Mouse (Mus musculus): ENCODE measurements around the gene Ggt5.

Ggt5 gene

GRCm38 (mm10) chr10:75589129-75589528 is at the start of gene Ggt5:
Gene Ggt5 (plus strand): TSS chr10:75589340.
- no peak for DNase-seq (ENCODE audit: low read depth, low spot score)

- DNase-seq (ENCODE audit: low read depth, low spot score): no peak
Measured at GRCm38 (mm10) chr10:75547901-75548300, 41.2 kb upstream of the Ggt5 start.

GRCm38 (mm10) chr10:75548486-75548885 is 40.7 kb upstream of the Ggt5 start:
- DNase-seq (ENCODE audit: low read depth, low spot score): no peak

DNA sequence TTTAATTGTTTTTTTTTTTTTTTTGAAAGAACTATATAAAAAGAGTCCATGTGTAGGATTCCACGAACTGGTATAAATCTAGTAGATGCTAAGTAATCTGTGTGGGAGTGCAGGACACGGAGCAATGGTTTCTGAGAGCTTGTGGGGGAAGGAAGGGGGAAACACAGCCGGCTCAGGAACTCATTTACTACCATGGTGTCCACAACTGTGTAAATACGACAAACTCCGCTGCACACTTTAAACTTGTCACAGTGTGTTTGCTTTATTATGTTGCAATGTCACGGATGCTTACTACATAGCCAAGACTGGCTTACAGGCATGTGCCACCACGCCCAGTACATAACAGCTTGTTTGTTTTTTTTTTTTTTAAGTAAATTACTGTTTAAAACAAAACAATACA is 39.3 kb upstream of the Ggt5 start:
- DNase-seq (ENCODE audit: low read depth, low spot score): no peak

- peak; percentile 76 for DNase-seq (ENCODE audit: low read depth, low spot score)
Measured at GRCm38 (mm10) chr10:75551175-75551574, 38.0 kb upstream of the Ggt5 start.

GRCm38 (mm10) chr10:75552106-75552505 is 37.0 kb upstream of the Ggt5 start:
- DNase-seq (ENCODE audit: low read depth, low spot score): no peak

- DNase-seq (ENCODE audit: low read depth, low spot score): peak; percentile 28
Measured at GRCm38 (mm10) chr10:75552701-75553450, 36.3 kb upstream of the Ggt5 start.

DNA sequence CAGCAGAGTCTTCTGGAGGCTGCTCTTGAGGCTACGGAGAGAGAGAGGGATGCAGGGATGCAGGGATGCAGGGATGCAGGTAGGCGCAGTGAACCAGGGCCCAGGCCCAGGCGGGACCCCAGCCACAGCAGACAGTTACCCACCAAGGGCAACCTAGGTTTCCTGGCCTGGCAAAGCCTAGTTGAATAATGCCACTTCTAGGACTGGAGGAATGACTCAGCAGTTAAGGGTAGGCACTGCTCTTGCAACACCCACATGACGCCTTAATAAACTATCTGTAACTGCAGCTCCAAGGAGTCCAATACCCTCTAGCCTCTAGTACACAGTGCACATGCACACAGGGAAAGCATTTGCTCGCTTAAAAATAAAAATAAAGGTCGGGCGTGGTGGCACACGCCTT is 35.0 kb upstream of the Ggt5 start:
- no peak for DNase-seq (ENCODE audit: low read depth, low spot score)

- no peak for DNase-seq (ENCODE audit: low read depth, low spot score)
Measured at GRCm38 (mm10) chr10:75555557-75555956, 33.6 kb upstream of the Ggt5 start.

GRCm38 (mm10) chr10:75556026-75556425 is 33.1 kb upstream of the Ggt5 start:
- DNase-seq (ENCODE audit: low read depth, low spot score): no peak

DNA sequence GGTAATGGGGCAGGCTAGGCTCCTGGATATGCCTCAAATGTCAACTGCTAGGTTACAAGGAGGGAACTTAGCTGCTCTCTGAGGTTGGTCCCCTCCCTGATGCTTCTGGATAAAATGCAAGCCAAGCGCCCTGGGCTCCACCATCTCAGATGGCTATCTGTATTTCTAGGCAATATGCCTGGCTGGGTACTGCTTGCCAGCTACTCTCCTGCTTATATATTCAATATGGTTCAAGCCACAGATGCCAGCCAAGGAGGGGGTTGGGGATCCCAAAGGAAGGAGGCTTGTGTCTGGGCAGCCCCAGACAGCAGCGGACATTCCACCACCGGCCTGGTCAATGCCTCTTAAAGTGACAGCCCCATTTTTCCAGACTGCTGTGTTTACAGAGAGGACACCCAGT is 30.6 kb upstream of the Ggt5 start:
- no peak for DNase-seq (ENCODE audit: low read depth, low spot score)

- DNase-seq (ENCODE audit: low read depth, low spot score): no peak
Measured at GRCm38 (mm10) chr10:75559041-75559675, 30.0 kb upstream of the Ggt5 start.

GRCm38 (mm10) chr10:75559676-75560548 is 29.2 kb upstream of the Ggt5 start, which contains the start of gene Lrrc75b:
Gene Lrrc75b (minus strand): TSS chr10:75560330.
- DNase-seq (ENCODE audit: low read depth, low spot score): peak; percentile 44

DNA sequence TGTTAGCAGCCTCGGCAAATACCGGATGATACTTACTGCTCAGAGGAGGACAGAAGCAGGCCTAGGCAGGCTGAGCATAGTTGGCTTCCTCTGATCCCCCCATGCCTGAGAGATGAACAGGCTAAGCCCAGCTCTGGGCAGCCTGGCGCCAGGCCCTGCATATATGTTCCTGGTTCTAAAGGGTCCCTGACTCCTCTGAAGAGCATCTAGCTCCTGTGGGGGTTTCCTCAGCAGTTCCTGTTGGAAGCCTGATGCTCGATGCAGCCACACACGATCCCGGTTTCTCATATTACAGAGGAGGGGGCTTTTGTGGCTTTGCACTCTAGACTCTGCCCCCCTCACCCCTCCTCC is 28.6 kb upstream of the Ggt5 start:
- no peak for DNase-seq (ENCODE audit: low read depth, low spot score)

DNA sequence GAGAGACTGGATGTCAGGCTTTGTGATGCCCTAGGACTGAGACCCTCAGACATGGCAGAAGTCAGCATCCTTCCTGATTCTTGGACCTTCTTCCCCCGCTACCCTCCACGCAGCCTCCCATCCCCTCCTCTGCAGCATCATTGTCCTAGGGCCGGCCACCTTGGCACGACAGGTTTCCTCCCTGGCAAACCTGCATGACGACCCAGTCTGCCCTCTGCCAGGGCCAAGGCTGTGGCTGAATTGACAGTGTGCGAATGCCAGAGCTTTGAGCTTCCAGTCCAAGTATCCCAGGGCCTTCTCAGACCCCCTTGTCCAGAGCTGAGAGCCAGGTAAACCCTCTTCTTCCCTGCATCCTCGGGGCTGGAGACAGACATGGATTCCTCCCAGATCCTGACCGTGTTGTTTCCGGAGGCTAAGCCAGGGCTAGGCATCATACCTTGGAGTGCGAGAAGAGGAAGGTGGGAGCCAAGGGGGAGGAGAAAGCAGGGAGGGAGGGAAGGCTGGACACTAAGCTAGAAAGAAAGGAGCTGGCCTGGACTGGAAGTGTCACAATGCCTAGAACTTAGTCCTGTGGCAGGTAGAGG is 28.0 kb upstream of the Ggt5 start, which contains the start of gene Ggt1:
Gene Ggt1 (plus strand): TSS at position 534 of the 584 bp plus-strand sequence.
- no peak for DNase-seq (ENCODE audit: low read depth, low spot score)

DNA sequence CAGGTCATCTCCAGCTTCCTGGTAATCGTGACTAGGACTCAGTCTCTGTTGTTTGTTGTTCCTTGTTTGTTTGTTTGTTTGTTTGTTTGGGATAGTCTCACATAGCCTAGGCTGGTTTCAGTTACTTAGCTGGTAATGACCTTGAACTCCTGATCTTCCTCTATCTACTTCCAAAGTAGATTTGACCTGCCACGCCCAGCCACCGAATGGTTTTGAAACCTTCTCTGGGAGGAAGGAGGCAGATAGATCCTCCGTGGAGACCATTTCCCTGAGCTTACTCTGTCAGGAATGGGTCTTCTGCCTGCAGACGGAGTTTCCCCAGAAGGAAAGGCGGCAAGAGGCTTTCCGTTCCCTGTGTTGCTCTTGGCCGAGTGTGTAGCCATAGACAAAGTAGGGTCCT is 26.5 kb upstream of the Ggt5 start:
- DNase-seq (ENCODE audit: low read depth, low spot score): peak; percentile 45

GRCm38 (mm10) chr10:75564687-75565265 is 24.4 kb upstream of the Ggt5 start:
- no peak for DNase-seq (ENCODE audit: low read depth, low spot score)

DNA sequence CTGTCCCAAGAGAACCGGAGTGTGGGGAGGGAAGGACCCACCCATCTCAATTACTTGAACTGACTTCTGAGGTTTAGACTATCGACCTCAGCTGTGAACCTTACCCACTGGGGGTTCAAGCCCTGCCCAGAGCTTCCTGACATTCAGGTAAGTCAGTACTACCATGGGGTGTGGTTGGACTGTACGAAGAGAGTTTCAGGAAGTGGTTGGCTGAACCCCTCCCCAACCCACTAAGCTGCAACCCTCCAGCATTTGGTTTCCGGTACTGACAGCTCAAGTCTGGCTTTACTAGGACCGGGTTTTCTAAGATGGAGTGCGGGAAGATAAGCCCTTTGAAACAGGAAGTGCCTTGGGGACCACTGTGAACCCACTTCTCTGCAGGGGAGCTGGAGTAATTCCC is 23.7 kb upstream of the Ggt5 start:
- DNase-seq (ENCODE audit: low read depth, low spot score): peak; percentile 32

GRCm38 (mm10) chr10:75565906-75566305 is 23.2 kb upstream of the Ggt5 start:
- DNase-seq (ENCODE audit: low read depth, low spot score): peak; percentile 31

DNA sequence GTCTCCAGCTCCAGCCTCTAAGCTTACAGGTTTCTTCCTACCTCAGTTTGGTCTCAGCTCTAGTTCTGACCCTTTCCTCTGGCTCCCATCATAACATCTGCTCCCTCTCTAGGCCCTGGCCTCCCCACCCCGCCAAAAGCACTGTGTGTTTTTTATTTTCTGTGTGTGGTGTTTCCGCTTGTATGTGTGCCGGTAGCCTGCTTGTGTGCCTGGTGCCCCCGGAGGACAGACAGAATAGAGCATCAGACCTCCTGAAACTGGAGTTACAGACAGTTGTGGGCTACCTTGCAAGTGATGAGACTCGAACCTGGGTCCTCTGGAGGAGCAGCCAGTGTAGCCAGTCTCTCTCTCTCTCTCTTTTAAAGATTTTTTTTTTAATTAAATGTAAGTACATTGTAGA is 22.8 kb upstream of the Ggt5 start:
- peak; percentile 46 for DNase-seq (ENCODE audit: low read depth, low spot score)

GRCm38 (mm10) chr10:75566765-75567164 is 22.4 kb upstream of the Ggt5 start:
- DNase-seq (ENCODE audit: low read depth, low spot score): peak; percentile 50

GRCm38 (mm10) chr10:75568029-75568428 is 21.1 kb upstream of the Ggt5 start:
- no peak for DNase-seq (ENCODE audit: low read depth, low spot score)

Data from ZHBTc4 (cell line).